Mouse (Mus musculus) stomach, postnatal 0 days (tissue): ENCODE data around the gene Fam169b.

ENCODE experiments used
- CTCF ChIP-seq: IDR thresholded peaks from 2 replicates; pipeline ENCODE4 v1.5.1; 2016; ENCODE audit warnings: antibody characterized with exemption, low read depth, mild to moderate bottlenecking, moderate library complexity
- EP300 ChIP-seq: optimal IDR thresholded peaks from 2 replicates; pipeline ENCODE3; 2016; ENCODE audit warnings: antibody characterized with exemption

GRCm38 (mm10) chr7:68230831-68231230 is 42.8 kb upstream of the Fam169b start:
- TF ChIP-seq CTCF (no peak), EP300 (no peak)
